Mouse (Mus musculus) left cerebral cortex, postnatal 25 days (tissue): ENCODE data around the gene Rab36. TPM values are rescaled to one million over a fixed set of nuclear protein-coding genes. Genes with fewer than 3 reads are reported as not detected.
"Not testable (repeated sequence)": the region's sequence is repeated elsewhere in the genome, so short reads cannot be mapped to it uniquely, and the experiment has no call there.

Source experiments
- DNase-seq, 2 experiments: peaks; one replicate each; pipeline ENCODE4 v3.0.0; 2022; ENCODE audit warnings: low spot score in 2 of 2, mixed read lengths in 1 of 2
- intact Hi-C: fragments of 180-260 bp; cut with DNase I; formaldehyde crosslinking; loops from one replicate; pipeline ENCODE4 v1.15.1; 2025
- total RNA-seq, 2 experiments: library from RNA; stranded (reverse); gene quantifications; 2 replicates each; pipeline ENCODE4 v1.2.3; 2021

Gene Rab36
- total RNA-seq, 2 experiments from 2014 or later: 29.3 to 35.7 TPM

DNA sequence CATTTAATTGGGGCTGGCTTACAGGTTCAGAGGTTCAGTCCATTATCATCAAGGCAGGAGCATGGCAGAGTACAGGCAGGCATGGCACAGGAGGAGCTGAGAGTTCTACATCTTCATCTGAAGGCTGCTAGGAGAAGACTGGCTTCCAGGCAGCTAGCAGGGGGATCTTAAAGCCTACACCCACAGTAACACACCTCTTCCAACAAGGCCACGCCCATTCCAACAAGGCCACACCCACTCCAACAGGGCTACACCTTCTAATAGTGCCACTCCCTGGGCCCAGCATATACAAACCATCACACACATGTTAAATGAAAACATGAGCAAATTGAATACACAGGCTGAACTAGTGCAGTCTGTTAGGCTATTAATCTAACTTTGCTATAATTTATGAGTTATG is 5.2 kb downstream of the Rab36 start:
- intact Hi-C loops, DNase-seq: not testable (repeated sequence)

- no peak for DNase-seq
- intact Hi-C loops: no loop called here
These were observed 7.6 kb downstream of the Rab36 start for GRCm38 (mm10) chr10:75044459-75044858.

- DNase-seq: no peak
- intact Hi-C loops: no loop called here
These were observed 9.0 kb downstream of the Rab36 start for GRCm38 (mm10) chr10:75045831-75046230.

DNA sequence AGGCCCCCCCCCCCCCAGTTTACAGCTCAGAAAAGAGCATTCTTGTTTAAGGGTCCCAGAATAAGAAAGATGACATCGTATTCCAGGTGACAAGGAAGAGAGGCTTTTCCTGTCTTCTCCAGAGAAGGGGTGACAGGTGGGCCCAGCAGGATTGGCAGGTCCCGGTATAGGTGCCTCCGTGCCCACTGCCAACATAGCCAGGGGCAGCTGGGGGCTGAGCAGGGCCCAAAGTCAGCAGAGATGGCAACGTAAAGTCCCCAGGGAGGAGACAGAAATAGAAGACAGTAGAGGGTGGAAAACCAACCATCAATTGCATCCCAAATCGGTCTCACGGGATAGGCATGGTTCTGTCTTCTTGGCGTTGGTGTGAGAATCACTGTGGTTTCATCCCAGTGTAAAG is 11.9 kb downstream of the Rab36 start:
- DNase-seq: no peak
- intact Hi-C loops: no loop called here

DNA sequence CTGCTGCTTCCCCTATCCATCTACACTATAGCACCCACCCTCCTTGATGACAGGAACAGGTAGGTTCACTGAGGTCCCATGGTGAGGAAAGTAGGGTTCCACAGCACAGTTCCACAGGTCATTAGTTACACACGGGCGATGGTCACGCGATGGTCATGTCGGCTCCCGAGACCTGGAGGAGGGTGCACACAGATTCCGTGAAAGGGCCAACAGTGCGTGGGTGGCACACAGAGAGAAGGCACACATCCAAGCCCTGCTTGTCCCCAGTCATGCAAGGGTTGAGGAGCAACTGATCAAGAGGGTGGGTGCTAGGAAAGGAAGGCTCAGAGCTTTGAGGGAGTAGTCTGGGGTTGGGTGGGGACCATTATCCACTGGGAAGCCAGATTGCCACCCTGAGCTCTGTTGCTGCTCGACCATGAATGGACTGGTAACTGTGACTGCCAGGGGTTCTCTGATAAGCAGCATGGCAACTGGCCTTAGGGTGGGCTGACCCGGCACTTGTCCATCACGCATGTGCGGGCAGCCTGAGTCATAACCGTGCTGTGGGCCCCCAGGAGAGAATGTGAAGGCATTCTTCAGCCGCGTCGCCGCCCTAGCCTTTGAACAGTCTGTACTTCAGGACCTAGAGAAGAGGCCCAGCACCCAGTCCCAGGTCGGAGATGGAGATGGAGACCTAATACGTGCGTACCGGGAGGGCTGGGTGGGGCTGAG is 14.7 kb downstream of the Rab36 start:
- no peak for DNase-seq
- intact Hi-C loops: no loop called here

GRCm38 (mm10) chr10:75052902-75053301 is 16.0 kb downstream of the Rab36 start:
- intact Hi-C loops: no loop called here

GRCm38 (mm10) chr10:75053655-75054054 is 16.8 kb downstream of the Rab36 start:
- intact Hi-C loops: no loop called here
- DNase-seq: no peak

More at GRCm38 (mm10) chr10:75052902-75053301, 16.0 kb downstream of the Rab36 start:
- no peak for DNase-seq

- intact Hi-C loops: no loop called here
- DNase-seq: no peak
These were observed 17.3 kb downstream of the Rab36 start for GRCm38 (mm10) chr10:75054125-75054524.

GRCm38 (mm10) chr10:75055672-75056071 is 18.8 kb downstream of the Rab36 start:
- intact Hi-C loops: loop anchor here (5.0 kb wide), 1 partner anchor 197 kb away; no protein-coding TSS in a partner anchor
- no peak for DNase-seq

DNA sequence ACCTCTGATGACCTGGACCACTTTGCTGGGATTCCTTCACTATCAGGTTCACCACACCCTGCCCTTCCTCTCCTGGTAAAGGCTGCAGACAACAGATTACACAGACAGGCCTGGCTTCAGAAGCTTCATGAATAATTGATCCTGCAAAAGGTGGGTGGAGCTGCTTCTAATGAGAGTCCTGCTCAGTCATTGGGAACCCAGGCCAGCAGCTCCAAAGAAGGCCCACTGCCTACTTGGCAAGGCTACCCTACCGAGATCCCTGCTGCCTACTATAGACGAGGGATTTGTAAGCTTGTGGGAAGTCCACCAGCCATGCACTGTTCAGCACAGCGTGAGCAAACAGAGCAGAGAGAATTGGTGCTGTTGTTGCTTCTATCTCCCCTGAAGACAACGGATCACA is 19.4 kb downstream of the Rab36 start:
- DNase-seq: peak in 1 of 2 experiments; percentile 51
- intact Hi-C loops: loop anchor here (5.0 kb wide), 1 partner anchor 196 kb away; no protein-coding TSS in a partner anchor

DNA sequence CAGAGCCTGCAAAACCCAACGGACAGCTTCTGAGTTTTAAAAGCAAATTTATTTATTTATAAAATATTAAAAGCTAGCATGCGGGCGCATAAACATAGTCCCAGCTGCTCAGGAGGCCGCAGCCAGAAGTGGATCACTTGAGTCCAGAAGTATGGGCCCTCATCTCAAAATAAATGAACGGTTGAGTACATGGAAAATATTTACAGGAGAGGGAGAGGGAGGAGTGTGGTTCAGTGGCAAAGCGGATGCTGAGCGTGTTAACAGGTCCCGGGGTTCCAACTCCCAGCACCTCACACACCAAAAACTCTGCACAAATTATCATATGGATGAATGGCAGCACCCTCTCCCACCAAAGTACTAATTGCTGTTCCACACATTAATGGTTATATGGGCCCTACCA is 21.5 kb downstream of the Rab36 start:
- intact Hi-C loops: loop anchor here (5.0 kb wide), 1 partner anchor 194 kb away; no protein-coding TSS in a partner anchor
- no peak for DNase-seq

- no peak for DNase-seq
- intact Hi-C loops: loop anchor here (1.0 to 5.0 kb wide), 2 partner anchors 92 to 193 kb away; no protein-coding TSS in a partner anchor
These were observed 22.0 kb downstream of the Rab36 start for GRCm38 (mm10) chr10:75058761-75059395.

DNA sequence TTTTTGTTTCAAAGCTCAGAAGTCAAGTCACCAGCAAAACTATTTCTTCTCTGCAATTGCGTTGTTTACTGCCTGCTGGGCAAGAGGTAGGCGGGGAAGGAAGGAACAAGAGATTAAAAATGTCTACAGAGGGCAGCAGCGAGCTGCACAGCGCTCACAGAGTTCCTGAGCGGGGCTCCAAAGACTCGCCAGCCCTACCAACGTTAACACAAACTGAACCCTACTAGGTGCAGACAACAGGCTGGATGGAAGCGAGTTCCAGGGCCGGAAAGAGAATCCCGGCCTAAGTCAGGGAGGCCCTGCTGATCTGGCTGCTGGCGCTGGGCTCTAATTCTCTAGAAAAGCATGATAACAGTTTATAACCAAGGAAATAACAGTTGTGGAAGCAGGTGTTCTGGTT is 22.5 kb downstream of the Rab36 start:
- peak; percentile 80 to 87 for DNase-seq
- intact Hi-C loops: loop anchor here (1.0 to 5.0 kb wide), 2 partner anchors 92 to 193 kb away; no protein-coding TSS in a partner anchor

DNA sequence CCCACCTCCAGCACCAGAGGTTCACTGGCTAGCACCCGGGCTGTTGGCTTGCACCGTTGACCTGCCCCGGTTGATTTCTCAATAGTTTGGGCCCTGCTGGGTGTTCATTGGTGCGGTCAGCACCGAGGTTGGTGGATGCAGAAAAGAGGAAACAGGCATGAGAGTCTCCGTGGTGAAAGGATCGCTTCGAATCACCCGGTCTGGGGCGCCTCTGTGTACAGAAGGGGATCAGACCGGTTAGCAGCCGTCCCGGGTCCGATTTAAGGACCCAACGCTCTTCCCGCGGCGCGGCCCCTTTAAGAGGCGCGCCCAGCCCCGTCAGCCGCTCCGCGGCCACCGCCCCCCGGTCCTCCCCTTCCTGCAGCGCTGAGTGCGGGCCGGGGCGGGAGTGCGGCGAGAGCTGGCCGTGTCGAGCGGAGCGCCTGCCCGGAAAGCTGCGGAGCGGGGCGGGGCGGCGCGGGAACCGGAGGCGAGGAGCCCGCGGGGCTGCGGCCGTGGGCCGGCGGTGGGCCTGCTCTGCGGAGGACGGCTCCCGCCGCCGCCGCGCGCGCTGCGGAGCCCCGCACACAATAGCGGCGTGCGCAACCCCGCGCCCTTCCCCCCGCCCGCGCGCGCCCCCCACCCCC is 23.5 kb downstream of the Rab36 start, which contains the start of gene Bcr:
TSS of gene Bcr (plus strand) at position 376 of the 626 bp plus-strand sequence.
- peak; percentile 77 to 80 for DNase-seq
- intact Hi-C loops: loop anchor here (5.0 kb wide), 1 partner anchor 42 kb away; no protein-coding TSS in a partner anchor

DNA sequence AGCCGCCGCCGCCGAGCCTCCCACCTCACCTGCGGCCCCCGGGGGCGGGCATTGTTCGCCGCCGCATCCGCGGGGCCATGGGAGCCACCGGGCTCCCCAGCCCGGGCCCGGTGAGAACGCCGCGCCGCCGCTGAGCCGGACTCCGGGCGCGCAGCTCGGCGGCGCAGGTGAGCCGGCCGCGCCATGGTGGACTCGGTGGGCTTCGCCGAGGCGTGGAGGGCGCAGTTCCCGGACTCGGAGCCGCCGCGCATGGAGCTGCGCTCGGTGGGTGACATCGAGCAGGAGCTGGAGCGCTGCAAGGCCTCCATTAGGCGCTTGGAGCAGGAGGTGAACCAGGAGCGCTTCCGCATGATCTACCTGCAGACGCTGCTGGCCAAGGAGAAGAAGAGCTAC is 24.0 kb downstream of the Rab36 start:
- DNase-seq: peak in 1 of 2 experiments; percentile 51
- intact Hi-C loops: loop anchor here (5.0 kb wide), 1 partner anchor 41 kb away; no protein-coding TSS in a partner anchor

- no peak for DNase-seq
- intact Hi-C loops: loop anchor here (5.0 kb wide), 1 partner anchor 41 kb away; no protein-coding TSS in a partner anchor
These were observed 24.7 kb downstream of the Rab36 start for GRCm38 (mm10) chr10:75061341-75062188.

DNA sequence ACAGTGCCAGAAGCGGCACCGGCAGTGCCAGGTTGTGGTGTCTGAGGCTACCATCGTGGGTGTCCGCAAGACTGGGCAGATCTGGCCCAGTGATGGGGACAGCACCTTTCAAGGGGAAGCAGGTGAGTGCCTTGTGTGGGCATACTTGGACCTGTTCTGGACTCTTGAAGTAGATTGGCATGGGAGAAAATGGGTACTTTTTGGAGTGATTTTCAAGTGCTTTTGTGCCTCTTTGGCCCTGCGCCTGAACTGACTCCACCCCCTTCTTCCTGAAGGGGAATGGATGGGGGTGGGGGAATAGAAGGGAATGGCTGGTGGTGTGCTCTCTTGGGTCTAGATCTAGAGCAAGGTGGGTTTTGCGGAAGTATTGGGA is 25.3 kb downstream of the Rab36 start:
- DNase-seq: no peak
- intact Hi-C loops: loop anchor here (5.0 kb wide), 1 partner anchor 40 kb away; no protein-coding TSS in a partner anchor

DNA sequence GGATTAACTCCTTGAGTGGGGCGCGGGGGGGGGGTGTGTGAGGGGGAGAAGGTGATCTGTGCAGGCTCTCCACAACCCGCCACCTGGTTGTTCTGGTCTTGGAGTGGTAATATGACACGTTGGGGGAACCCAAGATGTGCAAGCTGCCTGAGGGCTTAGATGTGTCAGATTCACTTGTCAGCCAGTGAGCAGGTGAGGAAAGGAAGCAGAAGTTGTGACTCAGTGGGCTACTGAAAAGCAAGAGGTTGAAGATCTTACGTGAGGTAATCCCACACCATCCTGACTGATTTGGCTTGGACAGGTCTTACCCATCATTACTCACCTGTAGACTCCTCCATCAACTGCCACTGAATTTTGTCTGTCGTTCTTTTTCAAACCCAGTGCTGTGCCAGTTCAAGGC is 25.8 kb downstream of the Rab36 start:
- no peak for DNase-seq
- intact Hi-C loops: loop anchor here (5.0 kb wide), 1 partner anchor 40 kb away; no protein-coding TSS in a partner anchor
